Mouse (Mus musculus) T-helper 2 cell (primary cell): ENCODE measurements at regions not wholly inside any gene's neighbourhood (a gene's known extent, or its start where the extent isn't known, plus 50 kb on each side); places are given as distances from the start of the nearest gene placed in this dataset.
"Not testable (repeated sequence)": the region's sequence is repeated elsewhere in the genome, so short reads cannot be mapped to it uniquely, and the experiment has no call there.

Source experiments
- in situ Hi-C: fragments of 300-600 bp; cut with MboI, MseI; formaldehyde crosslinking; loops from one replicate; pipeline ENCODE4 v1.15.1; 2025; ENCODE audit warnings: high pct_unique_total_duplicates

DNA sequence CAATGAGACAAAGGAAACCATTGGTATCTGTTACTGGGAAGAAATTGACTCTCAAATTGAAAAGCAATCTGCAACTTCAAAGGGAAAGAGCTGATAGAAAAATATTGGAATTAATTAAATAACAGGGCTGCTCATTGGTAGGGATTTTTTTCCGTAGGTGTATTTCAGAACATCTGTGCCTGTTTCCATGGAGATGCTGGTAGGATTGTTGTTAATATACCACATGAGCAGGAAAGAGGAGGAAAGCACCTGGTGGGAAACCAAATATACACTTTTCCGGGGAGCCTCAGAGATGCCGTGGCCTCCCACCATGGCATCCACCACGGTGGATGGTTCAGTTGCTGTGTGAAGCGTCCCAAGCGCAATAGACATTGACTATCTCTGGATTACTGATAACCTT, 428.0 kb upstream of the Sphkap start:
- in situ Hi-C loops = no loop called here

DNA sequence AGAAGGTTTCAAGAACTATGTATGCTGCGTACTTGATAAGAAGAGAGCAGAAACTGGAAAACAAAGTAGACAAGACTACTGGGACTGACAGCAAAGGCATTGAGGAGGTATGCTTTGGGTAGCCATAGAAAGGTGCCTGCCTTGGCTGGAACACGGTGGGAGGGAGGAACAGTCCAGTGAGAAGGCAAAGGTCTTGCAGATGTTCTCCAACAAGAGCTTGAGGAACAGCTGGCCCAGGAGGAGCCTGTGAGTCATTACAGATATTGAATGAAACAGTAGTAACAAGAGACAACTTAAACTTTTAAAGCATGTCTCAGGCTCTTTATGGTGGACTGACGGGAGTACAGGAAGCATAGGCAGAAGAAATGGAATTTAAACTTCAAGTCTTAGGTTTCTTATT, 424.9 kb upstream of the Sphkap start:
- in situ Hi-C loops = no loop called here

DNA sequence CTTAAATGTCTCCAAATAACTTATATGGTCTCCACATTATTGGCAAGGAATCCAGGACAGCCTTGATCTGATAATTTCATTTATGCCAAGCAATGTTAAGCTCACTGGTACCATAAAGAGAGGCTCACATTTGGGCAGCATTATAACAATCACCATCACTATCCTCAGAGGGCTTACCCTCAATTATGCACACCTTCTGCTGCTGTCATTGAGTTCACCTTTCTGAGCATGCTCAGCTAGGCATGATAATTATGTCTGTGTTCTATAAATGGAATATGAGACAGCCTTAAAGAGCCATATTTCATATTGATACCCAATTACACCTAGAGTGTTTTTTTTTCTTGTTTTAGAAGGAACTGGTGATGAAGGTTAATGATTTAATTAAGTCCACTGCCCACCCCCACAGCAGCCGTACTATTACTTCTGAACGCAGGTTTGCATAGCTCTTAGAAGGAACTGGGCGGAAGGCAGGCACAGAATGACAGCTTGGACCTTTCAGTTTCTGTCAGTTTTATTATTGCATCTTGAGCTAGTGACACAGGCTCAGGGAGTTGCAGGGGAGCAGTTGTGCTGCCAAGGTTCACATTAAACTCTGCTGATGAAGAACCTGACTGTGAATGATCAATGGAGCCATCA, 424.0 kb upstream of the Sphkap start:
- in situ Hi-C loops = no loop called here

DNA sequence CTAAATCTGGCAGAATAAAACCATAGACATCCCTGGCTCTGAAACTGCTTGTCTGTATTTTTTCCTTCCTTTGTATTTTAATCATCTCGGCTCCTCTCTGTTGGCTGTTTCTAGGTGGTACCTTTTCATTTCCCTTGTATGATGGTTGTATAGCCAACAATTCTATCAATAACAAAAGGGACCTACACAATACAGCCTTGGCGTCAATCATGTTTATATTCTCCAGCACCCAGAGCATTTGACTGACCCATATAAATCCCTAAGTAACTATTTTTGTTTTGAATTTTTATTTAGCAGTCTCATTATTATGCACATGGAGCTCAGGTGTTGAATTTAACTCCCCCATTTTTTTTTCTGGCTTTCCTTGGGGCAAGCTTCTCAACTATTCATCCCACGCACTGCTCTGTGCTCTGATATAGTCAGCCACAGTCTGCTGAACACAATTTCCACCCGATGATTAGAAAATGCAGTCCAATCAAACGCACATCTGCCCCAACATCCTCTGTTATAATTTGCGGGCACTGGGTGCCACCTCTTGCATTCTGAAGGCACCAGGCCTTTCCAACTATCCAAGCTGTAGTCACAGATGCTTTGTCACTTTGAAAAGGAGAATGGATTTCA, 422.1 kb upstream of the Sphkap start:
- in situ Hi-C loops = no loop called here

DNA sequence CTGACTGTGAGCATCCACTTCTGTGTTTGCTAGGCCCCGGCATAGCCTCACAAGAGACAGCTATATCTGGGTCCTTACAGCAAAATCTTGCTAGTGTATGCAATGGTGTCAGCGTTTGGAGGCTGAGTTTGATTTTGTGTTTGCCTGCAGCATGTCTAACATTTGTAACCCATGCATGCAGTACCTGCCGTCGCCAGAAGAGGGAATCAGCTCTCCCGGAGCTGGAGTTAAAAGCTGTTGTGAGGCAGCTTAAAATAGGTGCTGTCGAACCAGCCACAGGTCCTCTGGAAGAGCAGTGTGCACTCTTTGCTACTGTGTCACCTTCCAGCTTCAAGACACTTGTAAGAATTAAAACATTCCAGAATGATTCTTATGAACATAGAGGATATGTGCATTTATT, 403.2 kb upstream of the Sphkap start:
- in situ Hi-C loops = not testable (repeated sequence)

DNA sequence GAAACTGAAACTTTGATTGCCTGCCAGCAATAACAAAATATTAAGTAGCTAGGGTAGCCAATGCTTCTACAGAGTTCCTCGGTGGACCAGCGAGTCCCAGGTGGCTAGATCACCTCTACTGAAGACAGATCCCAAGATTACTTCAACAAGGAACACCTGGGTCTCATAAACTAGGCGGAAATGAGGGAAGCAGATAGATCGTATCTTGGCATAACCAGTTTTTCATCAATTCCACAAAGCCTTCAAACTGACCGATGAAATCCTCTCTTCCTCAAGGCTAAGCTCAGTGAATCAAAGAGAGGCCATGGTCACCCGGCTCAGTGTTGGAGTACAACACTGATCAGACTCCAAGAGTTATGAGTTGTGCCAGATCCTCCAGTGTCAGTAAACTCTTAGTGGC, 400.4 kb upstream of the Sphkap start:
- in situ Hi-C loops = no loop called here

DNA sequence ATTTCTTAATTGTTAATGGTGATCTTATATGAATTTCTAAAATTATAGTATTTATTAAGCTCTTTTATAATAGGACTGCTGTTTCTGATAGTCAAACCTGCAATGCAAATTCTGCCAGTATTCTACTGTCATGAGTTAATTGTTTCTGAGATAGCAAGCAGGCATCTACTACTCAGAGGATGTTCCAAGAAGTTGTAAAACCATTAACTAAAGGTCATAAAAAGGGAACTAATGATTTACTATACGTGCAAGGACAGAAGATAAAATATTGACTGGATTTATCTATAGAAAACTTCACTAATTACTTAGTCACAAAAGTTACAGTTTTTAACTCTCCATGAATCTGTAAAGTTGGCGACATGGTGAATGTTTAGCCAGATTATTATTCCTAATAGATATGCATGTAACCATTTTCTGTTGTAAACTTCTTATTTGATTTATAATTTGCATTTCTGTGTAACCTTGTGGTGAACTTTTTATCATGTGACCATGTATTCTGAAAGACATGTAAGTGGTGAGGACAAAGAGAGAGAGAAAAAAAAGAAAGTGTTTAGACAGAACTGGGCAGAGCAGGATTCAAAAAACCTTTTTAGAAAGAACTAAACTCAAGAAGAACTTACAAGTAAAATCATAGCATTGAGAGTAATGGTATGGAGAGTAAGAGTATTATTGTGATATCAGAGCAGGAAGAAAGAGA, 395.5 kb upstream of the Sphkap start:
- in situ Hi-C loops = no loop called here

DNA sequence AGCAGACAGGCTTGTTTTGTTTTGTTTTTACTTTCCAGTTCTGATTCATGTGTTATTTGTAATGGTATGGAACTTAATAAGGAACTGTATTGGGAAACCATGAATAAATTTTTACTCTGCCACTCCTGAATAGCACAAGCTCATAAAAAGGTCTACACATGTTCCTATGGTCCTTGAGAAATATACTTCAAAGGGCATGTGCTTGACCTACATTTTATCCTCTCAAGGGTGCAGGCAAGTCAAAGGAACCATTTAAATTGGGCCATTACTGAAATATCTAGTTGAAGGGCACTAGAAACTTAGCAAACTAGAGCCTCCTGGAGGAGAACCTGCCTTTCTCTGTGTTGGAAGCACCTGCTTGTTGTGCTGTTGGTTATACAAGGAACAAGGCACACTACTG, 393.8 kb upstream of the Sphkap start:
- in situ Hi-C loops = no loop called here

DNA sequence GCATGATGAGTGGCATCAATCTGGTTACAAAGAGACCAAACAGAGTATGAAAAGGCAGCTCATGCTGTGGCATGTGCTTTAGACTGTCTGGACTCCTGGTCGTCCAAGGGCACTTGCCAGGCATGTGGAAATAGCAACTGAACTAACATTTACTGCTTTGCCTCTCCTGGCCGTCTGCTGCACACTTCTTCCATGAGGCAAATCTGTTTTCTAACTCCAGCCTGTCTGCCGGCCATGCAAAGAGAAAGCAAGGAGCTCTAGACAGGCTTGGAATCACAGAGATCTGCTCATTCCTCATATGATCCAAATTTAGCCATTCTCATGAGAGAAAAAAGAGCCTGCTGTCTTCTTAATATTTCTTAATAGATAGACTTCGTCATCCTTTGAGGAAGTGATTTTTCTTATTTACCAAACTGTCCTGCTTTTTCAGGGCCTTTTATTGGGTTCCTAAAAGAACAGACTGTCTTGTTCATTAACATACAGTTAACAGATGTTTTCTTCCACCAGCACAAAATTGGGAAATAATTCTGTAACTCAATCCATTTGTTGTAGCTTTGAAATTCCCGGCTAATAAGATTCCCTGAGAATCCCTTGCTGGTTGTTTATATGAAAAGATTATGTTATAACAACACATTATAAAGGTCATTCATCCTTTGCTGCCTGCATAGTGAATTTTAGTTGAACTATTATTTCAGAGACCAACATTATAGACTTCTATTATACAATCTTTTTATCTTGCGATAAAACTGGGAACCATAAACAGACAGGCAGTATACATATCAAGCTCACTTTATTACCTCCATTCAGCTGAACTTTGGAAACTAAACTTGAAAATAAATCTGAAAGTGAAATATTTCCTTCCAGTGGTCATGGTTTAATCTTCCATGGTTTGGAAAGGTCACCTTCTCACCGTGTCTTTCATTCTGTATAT, 389.2 kb upstream of the Sphkap start:
- in situ Hi-C loops = no loop called here

DNA sequence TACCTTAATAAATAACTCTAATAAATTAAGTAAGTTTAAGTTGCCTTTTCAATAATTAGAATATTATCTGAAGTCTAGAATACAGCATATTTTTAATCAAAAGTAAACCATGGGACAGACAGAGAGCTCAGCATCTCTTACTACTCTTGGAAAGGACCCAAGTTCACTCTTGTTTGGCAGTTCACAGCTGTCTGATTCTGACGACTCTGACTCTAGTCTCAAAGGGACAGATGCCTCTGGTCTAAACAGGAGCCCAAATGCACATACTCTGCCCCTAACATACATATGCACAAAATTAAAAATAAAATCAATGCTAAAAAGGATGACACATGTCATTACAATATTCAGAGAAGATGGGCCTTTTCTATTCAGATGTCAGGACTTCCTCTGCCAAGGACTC, 369.2 kb upstream of the Sphkap start:
- in situ Hi-C loops = no loop called here

DNA sequence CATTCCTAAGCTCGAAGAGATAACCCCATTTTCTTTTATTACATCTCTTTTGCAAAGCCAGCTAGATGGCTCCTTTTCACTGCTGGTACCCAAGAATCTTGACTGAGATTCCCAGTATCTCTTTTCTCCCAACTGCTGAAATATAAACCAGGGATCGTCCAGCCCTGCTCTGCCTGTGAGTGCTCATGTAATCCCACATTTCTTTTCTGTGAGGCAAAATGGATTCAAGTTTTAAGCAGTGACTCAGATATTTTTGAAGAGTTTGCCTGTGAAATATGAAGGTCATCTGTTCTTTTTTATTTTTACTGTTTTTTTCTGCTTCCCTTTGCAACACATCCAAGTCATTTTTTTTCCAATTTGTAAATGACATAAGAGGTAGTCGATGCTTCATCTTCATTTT, 363.2 kb upstream of the Sphkap start:
- in situ Hi-C loops = no loop called here

DNA sequence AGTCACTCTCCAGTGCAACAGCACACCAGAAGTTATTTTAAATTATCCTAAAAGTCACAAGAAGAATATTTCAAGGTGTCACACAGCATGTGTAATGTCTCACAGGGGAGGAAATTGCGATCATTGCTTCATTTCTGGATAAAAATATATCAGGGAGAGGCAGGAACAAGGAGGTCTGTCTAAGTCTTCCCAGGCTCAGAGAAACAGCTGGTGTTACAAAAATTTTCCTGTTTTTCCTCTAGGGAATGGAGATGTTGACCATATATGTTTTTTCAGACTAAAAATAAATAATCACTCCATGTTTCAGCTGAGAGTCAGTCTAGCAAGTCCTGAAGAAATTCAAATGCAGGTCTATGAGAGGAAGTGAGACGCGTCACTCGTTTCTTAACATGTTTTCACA, 353.5 kb upstream of the Sphkap start:
- in situ Hi-C loops = no loop called here

DNA sequence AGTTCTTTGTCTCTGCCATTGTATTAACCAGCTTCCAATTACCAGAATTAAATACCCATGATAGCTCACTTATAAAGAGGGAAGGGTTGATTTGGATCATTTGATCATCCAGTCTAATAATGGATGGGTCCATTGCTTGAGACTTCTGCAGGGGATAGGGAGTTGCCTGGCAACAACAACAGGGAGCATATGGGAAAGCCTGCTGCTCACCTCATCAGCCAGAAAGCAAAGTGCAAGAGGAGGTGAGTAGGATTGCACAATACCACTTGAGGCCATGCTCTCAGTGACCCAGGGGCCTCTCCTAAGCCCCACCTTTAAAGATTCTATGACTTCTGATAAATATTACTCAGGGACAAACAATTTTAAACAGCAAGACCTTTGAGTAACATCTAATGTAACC, 348.9 kb upstream of the Sphkap start:
- in situ Hi-C loops = loop anchor here (10.0 kb wide), 1 partner anchor 548 kb away; no protein-coding TSS in a partner anchor

DNA sequence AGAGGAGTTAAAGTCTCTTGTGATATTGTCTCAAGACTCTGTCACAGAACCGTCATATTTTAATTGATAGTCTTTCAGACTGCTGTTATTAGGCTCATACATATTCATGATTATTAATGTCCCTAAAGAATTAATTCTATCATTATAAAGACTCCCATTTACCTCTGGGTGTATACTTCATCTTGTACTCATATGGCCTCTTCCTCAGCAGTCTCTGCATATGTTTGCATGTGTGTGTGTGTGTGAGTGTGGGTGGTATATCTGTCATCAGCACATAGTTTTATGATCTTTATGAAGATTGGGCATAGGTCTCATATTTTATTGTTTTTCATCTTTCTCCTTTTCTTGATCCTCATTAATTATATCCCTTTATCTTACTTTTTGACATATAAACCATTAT, 347.3 kb upstream of the Sphkap start:
- in situ Hi-C loops = loop anchor here (10.0 kb wide), 1 partner anchor 549 kb away; no protein-coding TSS in a partner anchor

DNA sequence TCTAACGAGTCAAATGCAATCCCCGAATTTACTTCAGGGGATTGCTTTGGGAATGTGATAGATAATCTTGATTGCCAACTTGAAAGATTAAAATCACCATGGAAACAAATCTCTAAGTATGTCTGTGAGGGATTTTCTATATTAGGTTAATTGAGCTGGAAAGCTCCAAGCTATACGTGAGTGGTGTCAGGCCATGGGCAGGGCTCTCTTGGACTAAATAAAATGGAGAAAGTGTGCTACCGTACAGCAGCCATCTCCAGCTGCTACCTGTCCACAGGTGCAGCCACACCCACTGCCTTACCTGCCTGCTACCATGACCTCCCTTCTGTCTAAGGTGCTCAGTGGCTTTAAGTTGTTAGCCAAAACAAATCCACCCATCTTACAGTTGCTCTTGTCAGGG, 345.0 kb upstream of the Sphkap start:
- in situ Hi-C loops = loop anchor here (10.0 kb wide), 1 partner anchor 552 kb away; no protein-coding TSS in a partner anchor

DNA sequence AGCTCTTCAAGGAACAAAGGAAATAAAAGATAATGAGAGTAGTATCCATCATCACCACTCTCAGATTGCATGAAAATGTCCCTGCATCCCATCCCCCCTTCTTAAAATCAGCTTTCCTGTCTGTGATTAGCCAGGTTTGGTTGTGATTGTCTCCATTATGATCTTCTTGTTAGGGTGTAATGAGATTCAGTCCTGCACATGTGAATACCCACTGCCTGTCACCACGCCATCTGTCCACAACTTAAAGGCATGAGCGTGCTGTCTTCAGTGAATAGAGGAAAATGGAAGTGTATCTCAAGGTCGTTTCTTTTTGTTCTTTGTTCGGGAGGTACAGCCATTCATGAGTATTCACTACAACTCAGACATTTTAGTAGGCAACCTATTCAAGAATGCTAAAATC, 341.0 kb upstream of the Sphkap start:
- in situ Hi-C loops = no loop called here

DNA sequence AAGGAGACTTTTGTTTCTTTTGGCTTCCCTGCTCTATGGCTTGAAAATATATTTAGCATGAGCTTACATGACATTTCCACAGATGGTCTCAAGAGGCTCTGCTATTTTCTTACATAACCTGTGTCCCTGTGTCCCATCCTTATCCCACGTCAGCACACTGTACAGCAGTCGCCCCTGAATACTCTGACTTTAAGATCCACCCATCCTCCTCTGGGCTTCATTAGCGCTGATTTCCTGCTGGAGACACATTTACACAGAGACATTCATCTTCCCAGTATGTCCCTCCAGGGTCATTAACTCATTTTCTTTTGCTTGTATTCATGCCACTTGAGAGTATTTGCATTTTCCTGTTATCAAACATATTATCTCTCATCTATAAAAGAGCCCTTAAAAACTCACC, 340.1 kb upstream of the Sphkap start:
- in situ Hi-C loops = no loop called here

DNA sequence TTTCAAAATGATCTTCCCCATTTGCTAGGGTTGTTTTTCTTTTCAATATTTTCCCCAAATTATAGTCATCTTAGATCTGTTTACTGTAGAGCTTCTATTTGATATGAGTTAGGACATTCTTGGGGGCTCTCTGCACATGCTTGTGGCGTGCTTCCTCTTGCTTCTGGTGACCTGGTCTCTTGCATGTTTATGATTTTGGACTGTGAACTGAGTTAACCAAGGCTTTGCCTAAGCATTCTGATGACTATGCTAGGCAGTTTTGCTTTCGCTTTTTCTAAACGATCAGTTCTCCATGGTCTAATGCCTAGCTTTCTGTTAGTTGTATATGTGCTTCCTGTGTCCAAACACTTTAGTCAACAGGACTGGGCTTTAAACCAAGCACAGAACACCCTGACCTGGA, 339.4 kb upstream of the Sphkap start:
- in situ Hi-C loops = no loop called here

DNA sequence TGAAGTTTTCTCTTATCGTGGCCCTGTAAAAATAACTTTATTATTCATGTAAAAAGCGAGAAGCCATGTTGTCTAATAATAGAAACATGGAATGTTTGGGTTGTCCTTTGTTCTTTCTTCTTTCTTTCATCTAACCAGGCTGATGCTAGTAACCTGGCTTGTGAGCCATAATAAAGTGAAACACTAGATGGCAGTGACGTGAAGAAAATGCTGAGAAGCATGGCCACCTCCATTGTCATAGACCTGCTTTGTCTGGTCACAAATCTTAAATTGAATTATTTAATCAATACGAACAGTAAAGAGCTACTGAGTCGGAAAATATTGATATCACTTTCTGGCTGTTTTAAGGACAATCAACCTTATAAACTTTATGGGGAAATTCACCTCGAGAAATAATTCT, 338.0 kb upstream of the Sphkap start:
- in situ Hi-C loops = no loop called here

DNA sequence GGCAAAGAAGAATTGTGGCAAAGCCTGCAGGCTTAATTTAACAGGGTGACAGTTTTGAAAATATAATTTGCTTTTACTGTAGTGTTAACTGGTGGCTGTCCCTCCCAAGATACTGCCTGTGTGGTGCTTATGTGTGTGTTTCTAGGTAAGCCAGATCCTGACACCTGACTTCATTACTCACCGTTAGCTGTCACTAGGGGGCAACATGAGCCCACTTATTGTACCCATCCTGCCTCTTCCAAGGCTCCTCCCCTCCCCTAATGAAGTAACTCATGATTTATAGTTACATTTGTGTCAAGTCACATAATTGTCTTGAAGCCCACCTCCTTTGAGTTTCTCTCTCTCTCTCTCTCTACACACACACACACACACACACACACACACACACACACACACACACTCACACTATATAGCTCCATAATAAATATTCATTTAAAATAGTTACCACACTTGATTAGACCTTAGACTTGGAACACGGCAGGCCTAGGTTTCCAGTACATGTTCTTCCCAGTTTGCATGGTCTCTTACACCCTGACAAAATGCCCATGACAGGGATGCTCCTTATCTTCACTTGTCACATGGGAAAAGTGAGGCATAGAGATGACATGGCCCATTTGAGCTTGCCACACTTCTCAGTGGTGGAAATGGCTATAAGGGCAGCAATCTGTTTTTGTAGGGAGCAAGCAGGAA, 328.6 kb upstream of the Sphkap start:
- in situ Hi-C loops = no loop called here

DNA sequence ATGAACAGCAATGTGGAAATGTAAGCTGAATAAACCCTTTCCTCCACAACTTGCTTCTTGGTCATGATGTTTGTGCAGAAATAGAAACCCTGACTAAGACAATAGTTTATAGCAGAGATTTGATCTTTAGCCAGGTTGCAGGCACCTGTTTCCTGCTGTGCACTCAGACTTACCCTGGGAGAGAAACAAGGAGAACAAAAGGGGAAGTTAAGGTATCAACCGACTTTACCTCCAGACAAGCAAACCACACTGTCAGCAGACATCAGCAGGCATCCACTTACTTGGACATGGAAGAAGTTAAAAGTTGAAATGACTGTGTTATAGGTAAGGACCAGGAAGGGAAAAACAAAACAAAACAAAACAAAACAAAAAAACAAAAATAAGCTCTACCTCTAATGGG, 323.7 kb upstream of the Sphkap start:
- in situ Hi-C loops = no loop called here
